Mouse (Mus musculus) G1E (cell line): ENCODE results near the gene Pak1ip1.

Source experiments
- CTCF ChIP-seq: IDR thresholded peaks from 2 replicates; pipeline ENCODE4 v1.5.1; 2012; ENCODE audit warnings: low read depth, low read length, inconsistent platforms, mixed read lengths
- POLR2AphosphoS5 ChIP-seq: IDR thresholded peaks from 2 replicates; pipeline ENCODE4 v1.6.1; 2012; ENCODE audit warnings: low read depth, low read length, inconsistent platforms; ENCODE audit not compliant: insufficient replicate concordance

DNA sequence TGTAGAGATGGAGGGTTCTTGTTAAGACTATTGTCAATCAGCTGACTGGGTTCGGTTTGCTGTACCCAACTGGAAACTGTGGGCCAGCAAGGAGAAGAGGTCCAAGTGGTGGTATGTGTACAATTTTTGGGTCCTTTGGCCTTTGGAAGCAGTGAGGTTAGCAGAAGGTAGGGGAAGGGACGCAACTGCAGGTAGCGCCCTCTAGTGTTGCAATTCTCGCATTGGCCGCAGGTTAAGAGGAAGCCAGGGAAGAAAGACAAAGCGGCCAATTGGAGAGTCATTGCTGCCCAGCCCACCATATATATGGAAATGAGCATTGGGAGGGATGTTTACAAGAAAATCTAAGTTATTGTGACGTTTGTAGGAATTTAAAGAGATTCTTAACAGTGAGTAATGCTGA is 23.2 kb upstream of the Pak1ip1 start:
- peak; percentile 74 for TF ChIP-seq CTCF
- TF ChIP-seq POLR2AphosphoS5, result no peak
